Mouse (Mus musculus) olfactory bulb, adult 2 months (tissue): ENCODE data around the gene Jmjd1c.

ENCODE experiments used
- CTCF ChIP-seq: fragments of 200-500 bp; IDR thresholded peaks from 2 replicates; pipeline ENCODE4 v1.5.1; 2012; ENCODE audit warnings: low read depth, mild to moderate bottlenecking, low read length, moderate library complexity; ENCODE audit not compliant: insufficient read depth
- POLR2A ChIP-seq: fragments of 200-500 bp; IDR thresholded peaks from 2 replicates; pipeline ENCODE4 v1.6.1; 2012; ENCODE audit warnings: mild to moderate bottlenecking, low read depth, low read length, moderate library complexity; ENCODE audit not compliant: insufficient read depth

GRCm38 (mm10) chr10:67052429-67052828, 43.5 kb upstream of the Jmjd1c start:
- TF ChIP-seq POLR2A (no peak), CTCF (no peak)
